Mouse (Mus musculus) mouse trophoblast stem cell (cell line): ENCODE results near the gene Ppp1r15a.
"Not testable (repeated sequence)": the region's sequence is repeated elsewhere in the genome, so short reads cannot be mapped to it uniquely, and the experiment has no call there.

Experiments
- in situ Hi-C, 2 experiments: fragments of 300-500 bp; cut with MseI, MboI; formaldehyde crosslinking; loops; 2 replicates in 1 of 2; 3 replicates in 1 of 2; pipeline ENCODE4 v1.15.1; 2025

The Ppp1r15a gene

GRCm38 (mm10) chr7:45553519-45553918 is 27.5 kb upstream of the Ppp1r15a start:
- in situ Hi-C loops: no loop called here

- in situ Hi-C loops: no loop called here
Observed at GRCm38 (mm10) chr7:45551512-45551883, 25.4 kb upstream of the Ppp1r15a start.

GRCm38 (mm10) chr7:45550821-45551511 is 24.9 kb upstream of the Ppp1r15a start:
- in situ Hi-C loops: no loop called here

DNA sequence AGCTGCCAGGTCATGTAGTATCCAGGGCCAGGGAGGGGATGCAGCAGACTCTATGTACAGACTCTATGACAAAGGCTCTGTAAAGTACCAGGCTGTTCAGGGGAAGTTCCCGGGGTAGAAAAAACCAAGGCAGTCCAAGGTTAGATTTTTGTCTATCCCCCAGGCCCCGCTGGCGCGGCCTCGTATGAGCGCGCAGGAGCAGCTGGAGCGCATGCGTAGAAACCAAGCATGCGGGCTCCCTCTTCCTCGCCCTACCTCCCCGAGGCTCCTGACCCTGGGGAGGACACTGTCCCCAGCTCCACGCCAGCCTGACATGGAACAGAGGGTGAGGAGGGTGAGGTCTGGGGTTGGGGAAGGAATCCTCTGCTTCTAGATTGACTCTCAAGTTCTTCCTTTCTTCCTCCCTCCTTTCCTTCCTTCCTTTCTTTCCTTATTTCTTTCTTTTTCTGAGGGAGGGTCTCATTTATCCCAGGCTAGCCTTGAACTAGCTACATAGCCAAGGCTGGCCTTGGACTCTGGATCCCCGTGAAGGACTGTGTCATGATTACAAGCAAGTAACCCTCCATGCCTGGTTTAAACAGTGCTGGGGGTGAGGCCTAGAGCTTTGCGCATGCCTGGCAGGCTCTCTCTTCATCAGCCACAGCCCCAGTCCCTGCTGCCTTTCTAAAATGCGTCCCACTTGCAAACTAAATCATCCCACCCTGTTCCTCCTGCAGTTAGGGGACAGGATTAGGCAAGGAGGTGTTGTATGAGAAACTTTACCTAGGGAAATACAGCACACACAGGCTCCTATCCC is 23.8 kb upstream of the Ppp1r15a start:
- in situ Hi-C loops: no loop called here

DNA sequence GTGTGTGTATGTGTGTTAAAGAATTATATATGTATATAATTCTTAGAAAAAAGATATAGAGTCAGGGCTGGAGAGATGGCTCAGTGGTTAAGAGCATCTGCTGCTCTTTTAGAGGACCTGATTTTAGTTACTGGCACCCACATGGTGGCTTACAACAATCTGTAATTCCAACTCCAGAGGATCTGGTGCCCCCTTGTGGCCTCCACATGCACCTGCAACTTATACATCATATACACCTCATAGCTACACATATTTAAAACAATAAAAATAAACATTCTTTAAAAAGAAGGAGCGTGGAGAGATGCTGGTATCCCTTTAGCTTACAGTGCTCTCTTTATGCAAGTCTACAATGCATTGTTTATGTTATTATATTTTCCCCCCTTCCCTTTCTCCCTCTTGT is 18.5 kb upstream of the Ppp1r15a start:
- in situ Hi-C loops: no loop called here

GRCm38 (mm10) chr7:45540213-45540612 is 14.1 kb upstream of the Ppp1r15a start:
- in situ Hi-C loops: no loop called here

GRCm38 (mm10) chr7:45539095-45539494 is 13.0 kb upstream of the Ppp1r15a start:
- in situ Hi-C loops: no loop called here

DNA sequence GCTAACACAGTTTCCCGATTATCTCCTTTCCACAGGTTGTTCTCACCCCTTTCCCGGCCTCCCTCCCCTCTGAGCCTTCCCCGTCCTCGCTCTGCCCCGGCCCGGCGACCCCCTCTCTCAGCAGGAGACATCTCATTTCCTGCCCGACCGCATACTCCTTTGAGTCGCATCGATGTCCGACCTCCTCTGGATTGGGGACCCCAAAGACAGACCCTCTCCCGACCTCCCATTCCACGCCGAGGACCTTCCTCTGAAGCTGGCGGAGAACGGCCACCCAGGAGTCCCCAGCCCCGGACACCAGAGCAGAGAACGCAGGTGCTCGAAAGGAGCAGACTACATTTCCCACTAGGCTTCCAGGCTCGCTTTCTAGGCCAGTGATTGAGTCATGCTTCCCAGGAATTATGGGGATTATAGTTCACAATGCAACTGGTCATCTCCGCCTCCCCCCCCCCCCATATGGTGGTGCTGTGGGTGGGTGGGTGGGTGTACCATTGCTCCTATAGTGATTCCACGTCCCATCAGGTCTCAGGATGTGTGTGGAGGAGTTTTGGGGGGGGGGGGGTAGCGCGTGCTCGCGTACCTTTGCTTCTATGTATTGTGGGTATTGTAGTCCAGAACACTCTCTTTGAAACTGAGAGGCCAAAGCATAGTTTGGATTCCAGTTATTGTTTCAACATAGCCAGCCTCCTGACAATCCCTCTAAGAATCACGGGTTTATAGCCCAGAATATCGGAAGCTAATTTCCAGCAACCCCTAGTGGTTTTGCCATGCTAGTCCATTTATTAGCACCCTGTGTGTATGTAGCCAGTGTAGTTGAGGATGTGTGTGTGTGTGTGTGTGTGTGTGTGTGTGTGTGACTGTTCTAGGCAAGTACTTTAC is 12.3 kb upstream of the Ppp1r15a start:
- in situ Hi-C loops: no loop called here

- in situ Hi-C loops: no loop called here
Observed at GRCm38 (mm10) chr7:45537602-45538001, 11.5 kb upstream of the Ppp1r15a start.

DNA sequence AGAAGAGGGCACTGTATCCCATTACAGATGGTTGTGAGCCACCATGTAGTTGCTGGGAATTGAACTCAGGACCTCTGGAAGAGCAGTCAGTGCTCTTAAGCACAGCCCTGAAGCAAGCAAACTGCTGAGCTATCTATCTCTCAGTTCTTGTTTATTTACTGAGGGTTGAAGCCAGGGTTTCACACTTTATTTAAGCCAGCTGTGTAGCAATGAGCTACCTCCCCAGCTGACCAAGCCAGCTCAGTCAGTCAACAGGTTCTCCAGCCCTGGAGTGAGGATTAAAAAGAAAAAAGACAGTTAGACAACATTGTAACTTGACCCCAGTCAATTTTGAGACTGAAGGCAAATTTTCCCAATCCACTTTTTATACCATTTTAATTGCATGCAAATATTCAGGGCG is 9.6 kb upstream of the Ppp1r15a start:
- in situ Hi-C loops: no loop called here

DNA sequence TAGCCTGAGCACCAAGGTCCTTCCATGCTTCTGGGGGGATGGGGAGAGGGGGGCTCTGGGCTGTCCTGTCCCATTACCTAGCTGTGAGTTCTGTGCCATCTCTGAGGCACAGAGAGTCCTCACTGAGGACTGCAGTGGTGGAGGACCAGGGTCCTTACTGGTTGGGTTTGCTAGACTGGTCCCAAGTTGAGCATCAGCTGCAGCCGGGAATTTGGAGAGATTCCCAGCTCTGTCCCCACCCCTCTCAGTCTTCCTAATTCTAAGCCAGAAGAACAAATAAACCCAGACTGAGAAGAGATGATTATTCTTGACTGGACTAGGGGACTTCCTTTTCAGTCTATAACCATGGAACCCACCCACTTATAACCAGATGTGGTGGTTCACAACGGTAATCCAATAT is 4.6 kb upstream of the Ppp1r15a start:
- in situ Hi-C loops: no loop called here

GRCm38 (mm10) chr7:45529461-45529860 is 3.4 kb upstream of the Ppp1r15a start:
- in situ Hi-C loops: no loop called here

GRCm38 (mm10) chr7:45527169-45527568 is 1.1 kb upstream of the Ppp1r15a start:
- in situ Hi-C loops: not testable (repeated sequence)

DNA sequence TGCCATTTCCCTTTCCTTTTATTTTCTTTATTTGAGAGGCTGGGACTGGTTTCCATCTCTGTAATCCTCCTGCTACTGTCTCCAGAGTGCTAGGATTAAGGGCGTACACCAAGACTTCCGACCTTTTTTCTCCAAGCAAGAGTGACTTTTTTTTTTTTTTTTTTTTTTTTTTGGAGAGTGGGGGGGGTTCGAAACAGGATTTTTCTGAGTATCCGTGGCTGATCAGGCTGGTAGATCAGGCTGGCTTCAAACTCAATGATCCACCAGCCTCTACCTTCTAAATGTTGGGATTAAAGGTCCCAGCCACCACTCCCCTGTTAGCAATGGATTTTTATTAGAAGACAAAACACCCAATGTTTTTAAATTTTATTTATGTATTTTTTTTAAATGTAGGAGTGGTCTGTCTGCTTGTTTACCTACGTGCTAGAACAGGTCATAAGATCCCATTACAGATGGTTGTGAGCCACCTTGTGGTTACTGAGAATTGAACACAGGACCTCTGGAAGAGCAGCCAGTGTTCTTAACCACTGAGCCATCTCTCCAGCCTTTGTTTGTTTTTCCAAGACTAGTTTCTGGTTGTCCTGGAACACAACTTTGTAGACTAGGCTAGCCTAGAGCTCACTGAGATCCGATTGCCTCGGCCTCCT is 529 bp upstream of the Ppp1r15a start:
- in situ Hi-C loops: no loop called here

DNA sequence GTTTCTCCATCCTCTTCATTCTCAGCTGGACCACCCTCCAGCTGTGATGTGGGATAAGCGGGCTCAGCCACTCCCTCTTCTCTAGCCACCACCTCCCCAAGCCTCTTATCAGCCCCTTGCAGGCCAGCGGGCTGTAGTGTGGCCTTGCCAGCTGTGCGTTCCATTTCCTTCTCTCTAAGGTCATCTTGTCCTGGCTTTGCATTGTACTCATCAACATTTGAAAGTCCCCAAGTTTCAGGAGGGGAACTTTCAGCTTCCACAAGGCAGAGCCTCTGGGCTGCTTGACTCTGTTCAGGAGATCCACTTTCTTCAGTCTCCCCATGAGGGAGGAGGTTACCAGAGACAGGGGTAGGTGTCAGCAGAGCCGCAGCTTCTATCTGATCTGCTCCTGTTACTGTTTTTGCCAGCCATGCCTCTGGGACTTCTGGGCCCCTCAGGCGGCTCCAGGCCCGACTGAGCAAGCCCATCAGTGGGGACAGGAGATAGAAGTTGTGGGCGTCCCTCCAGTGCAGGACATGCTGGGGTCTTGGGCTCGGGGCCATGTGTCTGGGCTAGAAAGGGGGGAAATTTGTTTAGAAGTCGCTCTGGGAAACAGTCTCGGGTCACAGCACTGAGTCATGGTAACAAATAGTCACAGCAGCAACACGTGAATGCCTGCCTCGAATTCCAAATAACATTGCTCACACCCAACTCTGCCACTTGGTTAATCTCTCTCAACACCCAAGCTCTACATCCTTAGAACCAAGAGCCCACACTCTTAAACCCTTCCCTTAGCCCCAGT is 1.0 kb downstream of the Ppp1r15a start:
- in situ Hi-C loops: no loop called here

DNA sequence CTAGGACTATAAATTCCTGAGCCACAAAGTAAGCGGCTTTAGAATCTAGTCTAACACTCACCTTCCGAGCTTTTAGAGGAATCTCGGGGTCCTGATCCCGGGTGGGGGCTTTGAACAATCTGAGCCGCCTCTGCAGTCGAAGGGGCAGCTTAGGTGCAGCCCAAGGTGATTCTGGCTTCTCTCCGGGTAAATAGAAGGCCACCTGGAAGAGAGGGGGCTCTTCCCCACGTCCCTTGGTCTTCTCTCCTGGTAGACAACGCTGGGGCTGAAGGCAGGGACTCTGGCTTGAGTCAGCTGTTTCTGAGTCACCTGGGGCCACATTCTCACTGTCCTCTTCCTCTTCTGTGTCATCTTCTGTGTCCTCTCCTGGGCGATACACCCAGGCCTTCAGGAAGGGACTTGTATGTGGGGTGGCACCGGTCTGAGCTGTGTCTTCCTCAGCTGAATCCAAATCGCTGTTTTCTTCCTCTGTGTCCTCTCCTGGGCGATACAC is 2.3 kb downstream of the Ppp1r15a start:
- in situ Hi-C loops: no loop called here

DNA sequence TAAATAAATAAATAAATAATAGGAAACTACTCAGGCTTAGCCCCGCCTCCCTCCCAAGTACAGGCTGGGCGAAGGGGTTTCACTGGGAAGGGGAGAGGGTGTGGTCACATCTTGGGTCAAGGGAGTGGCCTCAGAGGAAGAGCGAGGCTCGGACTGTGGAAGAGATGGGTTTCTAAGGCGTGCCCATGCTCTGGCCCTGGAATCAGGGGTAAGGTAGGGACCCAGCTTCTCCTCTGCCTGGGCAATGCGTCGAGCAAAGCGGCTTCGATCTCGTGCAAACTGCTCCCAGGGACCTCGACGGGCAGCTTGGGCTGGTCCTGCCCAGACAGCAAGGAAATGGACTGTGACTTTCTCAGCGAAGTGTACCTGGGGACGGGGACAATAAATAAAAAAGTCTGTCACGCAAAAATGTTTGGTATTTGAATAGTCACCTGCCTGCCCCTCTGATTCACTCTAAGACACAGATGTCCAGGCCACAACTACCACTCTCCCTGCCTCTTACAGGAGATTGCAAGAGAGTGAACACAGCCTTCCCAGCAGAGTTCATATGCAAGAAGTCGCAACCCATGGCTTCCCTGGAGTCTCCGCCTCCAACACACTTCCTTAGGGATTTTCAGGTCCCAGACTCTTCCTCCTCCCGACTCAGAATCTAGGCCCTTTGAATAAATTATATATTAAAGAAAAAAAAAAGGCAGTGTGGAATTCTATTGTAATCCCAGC is 3.0 kb downstream of the Ppp1r15a start:
- in situ Hi-C loops: no loop called here

- in situ Hi-C loops: no loop called here
Observed at GRCm38 (mm10) chr7:45522194-45522752, 3.8 kb downstream of the Ppp1r15a start.

DNA sequence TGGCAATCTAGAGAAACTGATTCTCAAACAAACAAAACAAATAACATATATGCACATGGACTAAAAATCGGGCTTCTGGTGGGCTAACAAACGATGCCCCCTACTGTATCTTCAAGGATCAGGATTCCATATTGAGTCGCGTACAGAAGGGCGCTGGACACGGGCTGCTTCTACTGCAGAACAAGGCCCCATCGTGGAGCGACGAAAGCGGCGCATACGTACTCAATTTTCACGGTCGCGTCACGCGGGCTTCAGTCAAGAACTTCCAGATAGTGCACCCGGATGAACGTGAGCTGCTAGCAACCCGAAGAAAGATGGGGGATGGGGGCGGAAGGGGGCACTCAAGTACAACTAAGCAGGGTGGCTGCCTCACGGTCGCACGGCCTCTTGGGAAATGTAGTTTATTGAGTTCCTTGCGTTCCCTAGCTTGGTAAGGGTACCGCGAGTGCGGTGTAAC is 4.3 kb downstream of the Ppp1r15a start:
- in situ Hi-C loops: no loop called here

GRCm38 (mm10) chr7:45520605-45521004 is 5.5 kb downstream of the Ppp1r15a start:
- in situ Hi-C loops: no loop called here
